Mouse (Mus musculus): ENCODE measurements at regions not wholly inside any gene's neighbourhood (a gene's known extent, or its start where the extent isn't known, plus 50 kb on each side); places are given as distances from the start of the nearest gene placed in this dataset.

DNA sequence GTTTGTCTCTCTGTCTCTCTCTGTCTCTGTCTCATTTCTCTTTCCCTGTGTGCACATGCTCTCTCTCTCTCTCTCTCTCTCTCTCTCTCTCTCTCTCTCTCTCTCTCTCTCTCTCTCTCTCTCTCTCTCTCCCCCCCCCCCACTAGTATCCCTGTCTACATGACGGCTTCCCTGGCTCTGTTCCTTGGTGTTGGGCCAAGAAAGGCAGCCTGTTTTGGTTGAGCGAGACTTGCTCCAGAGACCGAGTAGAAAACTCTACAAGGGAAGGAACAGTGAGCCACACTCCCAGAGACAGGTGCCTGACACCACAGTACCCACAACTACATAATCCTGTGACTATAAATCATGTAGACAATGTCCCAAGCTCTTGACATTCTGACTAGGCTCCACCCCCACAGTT is 260.0 kb upstream of the Cntnap4 start:
- TF ChIP-seq POLR2A (IDR thresholded peaks at IDR 0.05; ENCODE audit: low read depth, low read length) (no peak), CTCF (IDR thresholded peaks at IDR 0.05; ENCODE audit: extremely low read depth, insufficient read depth, insufficient read length, insufficient replicate concordance) (no peak)

All from spleen, adult 2 months (tissue).